Comparison of ENCODE assay signal across 24 mouse cellular contexts in the genomic region with DNA sequence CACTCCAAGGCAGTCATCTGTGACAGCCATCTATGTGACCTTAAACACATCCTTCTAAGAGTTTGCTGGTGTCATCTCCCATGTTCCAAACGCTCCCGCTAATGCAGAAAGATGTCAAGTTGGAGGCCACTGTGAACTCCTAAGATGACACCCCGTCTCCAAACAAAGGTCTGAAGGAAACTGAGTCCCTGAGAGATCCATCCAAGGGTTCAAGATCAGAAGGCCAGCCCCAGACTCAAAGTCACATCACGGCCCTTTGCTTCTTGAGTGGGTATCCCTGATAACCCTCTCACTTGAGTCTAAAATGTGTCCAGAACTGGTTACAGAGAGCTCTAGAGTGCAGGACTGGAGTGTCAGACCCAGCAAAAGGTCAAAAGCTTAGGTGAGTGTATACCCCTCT. TPM values are rescaled to one million over a fixed set of nuclear protein-coding genes. Genes with fewer than 3 reads are reported as not detected.
A peak's percentile ranks its signal among the peaks of the same experiment; 100 is the strongest.
DNase-seq lines count a peak whose midpoint lies in the region; ATAC-seq and TF ChIP-seq lines count a peak whose summit lies in the region.
"Had no signal": no experiment of that assay in that cellular context is flagged by ENCODE, and none has a peak within 500 bp of the region (broad histone marks: within the 10 kb centered on the region; RNA-seq: fewer than 3 reads in every experiment).

No protein-coding gene starts in this region.

- WGBS in heart, embryonic 13.5 days, result 17% methylated on average over 4 of the region's 4 CpGs
- 35% methylated on average over 4 of the region's 4 CpGs for WGBS in lung, embryonic 14.5 days
- WGBS in limb, embryonic 10.5 days, result 4% methylated on average over 4 of the region's 4 CpGs
- 4% methylated on average over 4 of the region's 4 CpGs for WGBS in forebrain, embryonic 14.5 days

- peak overlapping the region; percentile 89 for H3K27ac ChIP-seq in heart, embryonic 13.5 days (replicated peaks)
- peak overlapping the region; percentile 90; the same call in 1 of the 2 replicates for H3K27ac ChIP-seq in lung, embryonic 14.5 days (ENCODE audit: low read depth)
- peak overlapping the region; percentile 98 for H3K27ac ChIP-seq in limb, embryonic 10.5 days
- no peak overlapping the region for H3K27ac ChIP-seq in forebrain, embryonic 14.5 days (ENCODE audit: low read depth, low read length)
- H3K27ac ChIP-seq: embryonic facial prominence, embryonic 10.5 days; intestine, embryonic 15.5 days had no signal

- TF ChIP-seq CTCF in lung, embryonic 14.5 days (IDR thresholded peaks at IDR 0.05; ENCODE audit: low read depth), result no peak

- peak overlapping the region; percentile 89 for H3K9ac ChIP-seq in heart, embryonic 13.5 days
- H3K9ac ChIP-seq in lung, embryonic 14.5 days, result no peak overlapping the region; the same call in 1 of the 2 replicates
- H3K9ac ChIP-seq in forebrain, embryonic 14.5 days (ENCODE audit: low read length), result no peak overlapping the region
- H3K9ac ChIP-seq: intestine, embryonic 15.5 days had no signal

- DNase-seq in embryo, embryonic 10.5 days (ENCODE audit: low spot score), result peak; percentile 24
- no peak for DNase-seq in embryo, embryonic 10 days (ENCODE audit: low spot score)
- no peak for DNase-seq in heart, adult 9 months (ENCODE audit: low spot score in 2 of 2)
- DNase-seq in lung, embryonic 14.5 days, result peak; percentile 12
- no peak for DNase-seq in lung, adult 18-20 months
- no peak for DNase-seq in limb, embryonic 10.5 days (ENCODE audit: low spot score)
- no peak for DNase-seq in forebrain, embryonic 14.5 days (ENCODE audit: low spot score)
- DNase-seq: adrenal gland, postnatal 10 days; cerebellum, adult 18-20 months; cerebellum, postnatal 25 days; gastrocnemius, postnatal 10 days; kidney, adult 8-10 months; kidney, postnatal 10 days; thymus, adult 18-20 months; thymus, postnatal 36 days had no signal

- peaks cover 100% of the 10 kb centered on the region for H3K27me3 ChIP-seq in heart, embryonic 13.5 days (replicated peaks)
- H3K27me3 ChIP-seq in lung, embryonic 14.5 days (ENCODE audit: insufficient read depth, low read length), result peaks cover 79% of the 10 kb centered on the region
- peaks cover 100% of the 10 kb centered on the region for H3K27me3 ChIP-seq in limb, embryonic 10.5 days (ENCODE audit: low read depth, poor library complexity, severe bottlenecking)
- H3K27me3 ChIP-seq in forebrain, embryonic 14.5 days (replicated peaks; ENCODE audit: control insufficient read depth, insufficient read depth, low read length), result peaks cover 98% of the 10 kb centered on the region

- H3K4me2 ChIP-seq in heart, embryonic 13.5 days, result peak overlapping the region; percentile 81
- H3K4me2 ChIP-seq in lung, embryonic 14.5 days, result peak overlapping the region; percentile 41; the same call in 1 of the 2 replicates
- H3K4me2 ChIP-seq in forebrain, embryonic 14.5 days (ENCODE audit: low read length), result no peak overlapping the region
- H3K4me2 ChIP-seq: intestine, embryonic 15.5 days had no signal

- peaks cover 51% of the 10 kb centered on the region for H3K4me1 ChIP-seq in heart, embryonic 13.5 days
- H3K4me1 ChIP-seq in lung, embryonic 14.5 days (ENCODE audit: insufficient read depth), result peaks cover 8% of the 10 kb centered on the region; the same call in 1 of the 2 replicates
- peaks cover 82% of the 10 kb centered on the region for H3K4me1 ChIP-seq in limb, embryonic 10.5 days
- no peaks in the 10 kb centered on the region for H3K4me1 ChIP-seq in forebrain, embryonic 14.5 days (ENCODE audit: control insufficient read depth, insufficient read depth, low read length)
- H3K4me1 ChIP-seq: intestine, embryonic 15.5 days had no signal

- H3K9me3 ChIP-seq in heart, embryonic 13.5 days, result no peaks in the 10 kb centered on the region
- H3K9me3 ChIP-seq in lung, embryonic 14.5 days (ENCODE audit: low read depth, low read length), result no peaks in the 10 kb centered on the region
- no peaks in the 10 kb centered on the region for H3K9me3 ChIP-seq in limb, embryonic 10.5 days (replicated peaks)
- H3K9me3 ChIP-seq in forebrain, embryonic 14.5 days (replicated peaks; ENCODE audit: control insufficient read depth, low read length), result no peaks in the 10 kb centered on the region
- H3K9me3 ChIP-seq: embryonic facial prominence, embryonic 10.5 days; intestine, embryonic 15.5 days had no signal

- ATAC-seq in heart, embryonic 13.5 days (ENCODE audit: extremely low read depth, insufficient number of reproducible peaks, low FRiP score, low TSS enrichment), result no peak
- no peak for ATAC-seq in lung, embryonic 14.5 days (ENCODE audit: insufficient read depth)
- no peak for ATAC-seq in forebrain, embryonic 14.5 days
- ATAC-seq: activated CD4-positive, CD25-positive, alpha-beta regulatory T cell, adult 4 months; forebrain, embryonic 16.5 days; hindbrain, embryonic 16.5 days; intestine, embryonic 15.5 days had no signal

- peak overlapping the region; percentile 54 for H3K4me3 ChIP-seq in heart, embryonic 13.5 days
- H3K4me3 ChIP-seq in lung, embryonic 14.5 days (ENCODE audit: low read depth, low read length), result no peak overlapping the region
- H3K4me3 ChIP-seq in limb, embryonic 10.5 days, result peak overlapping the region; percentile 69
- no peak overlapping the region for H3K4me3 ChIP-seq in forebrain, embryonic 14.5 days (ENCODE audit: low read depth, low read length)
- H3K4me3 ChIP-seq: embryonic facial prominence, embryonic 10.5 days; intestine, embryonic 15.5 days had no signal

- no peaks in the 10 kb centered on the region for H3K36me3 ChIP-seq in heart, embryonic 13.5 days
- H3K36me3 ChIP-seq in lung, embryonic 14.5 days (ENCODE audit: insufficient read depth), result no peaks in the 10 kb centered on the region
- 0 out of 2 replicates have a peak, but pooled peaks cover 3% of the 10 kb centered on the region for H3K36me3 ChIP-seq in limb, embryonic 10.5 days
- H3K36me3 ChIP-seq in forebrain, embryonic 14.5 days (ENCODE audit: control insufficient read depth, insufficient read depth, low read length), result no peaks in the 10 kb centered on the region
- H3K36me3 ChIP-seq: embryonic facial prominence, embryonic 10.5 days; intestine, embryonic 15.5 days had no signal

RNA-seq across cellular contexts. Expression of a gene that starts 34.2 kb away (rescaled TPM):
- polyA plus RNA-seq in heart, embryonic 13.5 days (2015; fragmentation: Nextera tagmentation; extraction: Ambion mirVana), result 31.3 and 38.4 TPM in 2 replicates
- 57.7 and 59.4 TPM in 2 replicates for polyA plus RNA-seq in lung, embryonic 14.5 days (2014; fragmentation: Nextera tagmentation; extraction: Ambion mirVana)
- 35.6 and 39.1 TPM in 2 replicates for polyA plus RNA-seq in limb, embryonic 10.5 days (2016; fragmentation: Nextera tagmentation; extraction: Ambion mirVana)
- 0.04 TPM in 1 of 2 replicates, not detected in the other for polyA plus RNA-seq in forebrain, embryonic 14.5 days (2014; fragmentation: Nextera tagmentation; extraction: Ambion mirVana)
- polyA plus RNA-seq: activated CD4-positive, CD25-positive, alpha-beta regulatory T cell, adult 4 months; forebrain, embryonic 16.5 days; liver, adult 2 months; liver, embryonic 16.5 days; small intestine, adult 2 months had no signal

Comparison
In these comparisons a context has a peak if more than half of its experiments do, and no peak if none do; other contexts are left out.
1. DNase-seq: peak in embryo, embryonic 10.5 days (single experiment) and lung, embryonic 14.5 days (single experiment); none in embryo, embryonic 10 days (single experiment), heart, adult 9 months (0 of 2), lung, adult 18-20 months (0 of 2), limb, embryonic 10.5 days (single experiment) and forebrain, embryonic 14.5 days (single experiment).
2. H3K4me3 ChIP-seq: peak in heart, embryonic 13.5 days (single experiment) and limb, embryonic 10.5 days (single experiment); none in lung, embryonic 14.5 days (single experiment) and forebrain, embryonic 14.5 days (single experiment).
3. RNA of a gene that starts 34.2 kb away (polyA plus RNA-seq): 57.7 to 59.4 TPM in lung, embryonic 14.5 days, 31.3 to 38.4 TPM in heart, embryonic 13.5 days and 35.6 to 39.1 TPM in limb, embryonic 10.5 days; 0.04 TPM in forebrain, embryonic 14.5 days; every median in the first group is over 10 times any median in the second.